Mouse (Mus musculus): ENCODE results near the gene Cda.
"Not testable (repeated sequence)": the region's sequence is repeated elsewhere in the genome, so short reads cannot be mapped to it uniquely, and the experiment has no call there.

The Cda gene

DNA sequence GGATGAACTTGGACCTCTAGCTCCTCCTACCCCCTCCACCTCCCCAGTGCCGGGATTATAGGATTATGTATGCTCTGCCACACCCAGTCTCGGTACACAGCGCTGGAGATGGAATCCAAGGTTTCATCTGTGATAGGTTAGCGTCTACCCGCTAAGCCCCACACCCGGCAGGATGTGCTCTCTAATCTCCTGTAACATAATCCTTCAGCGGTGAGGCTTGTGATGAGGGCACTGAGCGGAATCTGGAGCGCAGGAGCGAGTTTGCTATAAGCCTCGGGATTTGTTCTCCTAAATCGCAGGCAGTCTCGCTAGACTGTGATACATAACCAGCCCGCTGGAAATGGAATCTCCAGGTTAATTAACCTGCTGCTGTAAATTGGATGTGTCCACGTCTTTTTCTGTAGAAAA is 37.5 kb downstream of the Cda start:
- no peak for DNase-seq

DNA sequence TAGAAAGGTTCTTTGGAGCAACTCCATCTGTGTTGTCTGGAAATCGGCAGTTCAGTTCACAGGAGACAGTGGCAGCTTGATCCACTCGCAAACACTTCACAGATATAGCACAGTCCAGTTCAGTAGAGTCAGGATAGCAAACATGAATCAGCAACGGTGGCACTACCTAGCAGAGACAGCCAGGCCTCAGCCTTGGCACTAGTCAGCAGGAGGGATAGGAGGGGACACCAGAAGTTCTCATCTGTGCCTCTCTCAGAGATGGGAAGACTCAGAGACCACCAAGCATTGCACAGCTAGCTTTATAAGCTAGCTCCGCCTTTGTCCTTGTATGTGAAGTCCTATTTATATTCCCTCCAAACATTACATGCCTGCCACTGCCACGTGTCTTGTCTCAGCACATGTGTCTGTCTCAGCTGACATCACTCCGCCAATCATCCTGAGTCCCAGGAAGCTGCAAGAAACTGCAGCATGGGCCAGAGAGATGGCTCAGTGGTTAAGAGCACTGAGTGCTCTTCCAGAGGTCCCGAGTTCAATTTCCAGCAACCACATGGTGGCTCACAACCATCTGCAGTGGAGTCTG is 39.8 kb downstream of the Cda start:
- DNase-seq = no peak

DNA sequence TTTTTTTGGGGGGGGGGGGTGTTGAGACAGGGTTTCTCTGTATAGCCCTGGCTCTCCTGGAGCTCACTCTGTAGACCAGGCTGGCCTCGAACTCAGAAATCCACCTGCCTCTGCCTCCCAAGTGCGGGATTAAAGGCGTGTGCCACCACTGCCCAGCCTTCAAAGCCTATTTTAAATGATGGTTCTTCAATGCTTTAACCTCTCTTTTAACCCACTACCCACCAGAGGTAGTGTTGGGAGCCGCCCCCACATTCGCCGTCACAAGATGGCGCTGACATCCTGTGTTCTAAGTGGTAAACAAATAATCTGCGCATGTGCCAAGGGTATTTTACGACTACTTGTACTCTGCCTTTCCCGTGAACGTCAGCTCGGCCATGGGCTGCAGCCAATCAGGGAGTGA is 40.6 kb downstream of the Cda start:
- not testable (repeated sequence) for DNase-seq

DNA sequence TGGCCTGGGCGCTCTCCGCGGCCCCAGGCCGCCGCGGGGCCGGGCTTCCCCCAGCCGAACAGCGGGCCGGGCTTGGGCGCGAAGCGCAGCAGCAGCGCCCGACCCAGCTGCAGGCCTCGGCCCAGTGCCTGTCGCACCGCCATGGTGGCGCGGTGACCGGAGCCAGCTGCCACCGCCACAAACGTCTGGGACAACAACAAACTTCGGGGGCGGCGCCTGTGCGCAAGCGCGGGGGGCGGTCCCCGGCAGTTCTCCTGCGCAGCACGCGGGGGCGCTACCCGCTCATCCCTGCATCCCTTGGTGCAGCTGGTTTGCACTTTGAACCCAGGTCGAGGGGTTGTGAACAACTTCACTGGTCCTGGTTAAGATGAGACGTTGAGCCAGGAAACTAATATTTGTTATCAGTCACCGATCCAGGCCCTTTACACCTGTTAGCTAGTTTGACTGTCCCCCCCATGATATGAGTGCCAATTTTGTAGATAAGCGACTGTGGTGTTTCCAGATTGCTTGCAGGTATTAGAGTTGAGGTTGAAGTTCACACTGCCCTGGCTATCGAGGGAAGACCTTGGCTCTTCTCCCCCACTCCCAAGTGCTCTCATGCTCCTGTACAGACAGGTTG is 41.6 kb downstream of the Cda start, which contains the start of gene Pink1:
Gene Pink1 (minus strand): TSS at position 231 of the 619 bp plus-strand sequence.
- DNase-seq = peak; percentile 94 to 95

DNA sequence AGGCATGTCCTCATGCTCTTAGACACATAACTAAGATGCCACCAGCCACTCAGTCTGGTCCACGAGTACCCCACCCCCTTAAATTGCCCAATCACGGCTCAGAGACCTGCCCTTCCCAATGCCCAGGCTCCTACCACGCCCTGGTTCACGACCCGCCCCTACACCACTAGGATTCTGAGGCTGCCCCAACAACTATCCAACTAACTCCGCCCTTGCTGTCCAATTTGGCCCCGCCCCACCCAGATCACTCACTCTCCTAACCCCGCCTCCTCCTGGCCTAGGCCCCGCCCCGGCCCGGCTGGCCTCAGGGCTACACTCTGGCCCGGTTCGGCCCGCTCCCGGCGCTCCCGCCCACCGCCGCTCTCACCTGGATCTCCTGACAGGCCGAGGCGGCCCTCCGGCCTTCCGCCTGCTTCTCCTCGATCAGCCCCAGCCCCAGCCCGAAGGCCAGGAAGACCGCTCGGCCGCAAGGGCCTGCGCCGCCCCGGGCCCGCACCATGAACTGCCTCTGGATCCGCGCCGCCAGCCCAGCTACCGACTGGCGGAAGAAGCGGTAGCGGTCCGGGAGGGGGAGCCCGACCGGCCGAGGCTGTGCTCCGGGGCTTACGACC is 42.2 kb downstream of the Cda start:
- DNase-seq = peak; percentile 97 to 98

DNA sequence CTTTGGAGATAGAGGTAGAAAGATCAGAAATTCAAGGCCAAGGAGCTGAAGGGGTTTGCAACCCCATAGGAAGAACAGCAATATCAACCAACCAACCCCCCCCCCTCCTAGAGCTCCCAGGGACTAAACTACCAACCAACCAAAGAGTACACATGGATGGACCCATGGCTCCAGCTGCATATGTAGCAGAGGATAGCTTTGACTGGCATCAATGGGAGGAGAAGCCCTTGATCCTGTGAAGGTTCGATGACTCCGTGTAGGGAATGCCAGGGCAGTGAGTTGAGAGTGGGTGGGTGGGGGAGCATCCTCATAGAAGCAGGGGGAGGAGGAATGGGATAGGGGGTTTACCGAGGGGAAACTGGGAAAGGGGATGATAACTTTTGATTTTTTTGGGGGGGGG is 43.3 kb downstream of the Cda start:
- DNase-seq = no peak

DNA sequence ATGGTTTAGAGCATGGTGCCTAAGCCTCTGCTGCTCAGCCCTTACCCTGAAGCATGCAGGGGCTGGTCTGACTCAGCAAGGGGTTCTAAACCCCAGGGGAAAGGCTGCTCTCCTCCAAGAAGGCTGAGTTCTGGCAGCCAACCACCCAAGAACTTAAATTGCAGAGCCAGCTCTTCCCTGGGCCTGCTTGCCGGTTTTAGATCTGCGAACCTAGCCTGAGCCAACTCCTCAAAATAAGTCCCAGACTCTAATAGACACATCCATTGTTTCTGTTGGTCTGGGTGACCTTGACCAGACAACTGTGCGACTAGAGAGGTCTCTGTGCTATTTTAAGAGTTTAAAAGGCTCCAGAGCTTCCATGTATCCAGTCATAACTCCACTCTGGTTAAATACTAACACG is 44.0 kb downstream of the Cda start:
- DNase-seq = no peak

DNA sequence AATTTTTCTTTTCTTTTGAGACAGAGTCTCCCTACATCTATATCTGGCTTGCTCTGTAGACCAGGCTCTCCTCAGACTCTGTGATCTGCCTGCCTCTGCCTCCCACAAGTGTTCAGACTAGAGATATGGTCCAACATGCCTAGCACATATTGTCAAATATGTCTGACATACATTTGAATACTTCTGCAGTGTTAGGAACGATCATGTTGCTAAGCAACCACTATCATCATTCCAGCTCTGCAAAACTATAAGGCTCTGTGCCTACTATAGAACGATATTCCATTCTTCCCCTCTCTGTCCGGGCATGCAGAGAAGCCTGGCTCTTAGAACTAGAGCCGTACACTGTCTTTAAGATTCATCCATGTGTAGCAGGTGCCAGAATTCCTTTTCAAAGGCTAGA is 45.1 kb downstream of the Cda start:
- DNase-seq = no peak

DNA sequence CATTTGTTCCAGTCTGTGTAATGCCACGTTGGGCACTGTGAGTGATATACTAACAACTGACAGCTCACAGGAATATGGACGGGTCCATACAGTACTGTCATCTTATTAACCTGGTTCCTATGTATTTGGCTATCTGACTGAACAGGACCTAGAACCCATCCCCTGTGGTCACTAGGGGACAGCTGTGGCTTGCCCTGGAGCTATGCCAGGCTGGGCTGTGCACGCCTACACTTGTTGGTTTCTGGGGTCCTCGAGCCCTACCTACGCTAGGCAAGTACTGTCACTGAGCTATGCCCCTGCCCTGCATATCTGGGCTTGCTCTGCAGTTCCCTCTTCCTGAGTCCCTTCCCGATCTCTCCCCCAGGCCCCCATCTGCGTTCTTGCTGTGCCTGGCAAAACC is 46.3 kb downstream of the Cda start:
- DNase-seq = no peak

DNA sequence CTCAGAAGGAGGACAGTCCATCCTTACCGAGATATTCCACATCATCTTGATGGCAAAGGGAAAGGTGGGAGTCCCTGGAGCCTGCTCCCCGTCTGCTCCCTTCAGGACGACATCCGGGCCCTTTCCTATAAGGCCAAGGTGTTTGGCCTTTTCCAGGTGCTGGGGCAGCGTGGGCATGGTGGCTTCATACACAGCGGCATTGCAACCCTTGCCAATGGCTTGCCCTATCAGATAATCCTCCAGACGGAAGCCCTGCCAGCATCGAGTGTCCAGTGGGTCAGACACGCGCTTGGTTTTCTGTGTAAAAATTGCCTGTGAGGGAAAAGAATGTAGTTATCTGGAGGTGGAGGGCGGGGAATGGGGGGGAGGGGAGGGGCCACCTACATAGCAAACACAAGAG is 47.1 kb downstream of the Cda start:
- DNase-seq = no peak

DNA sequence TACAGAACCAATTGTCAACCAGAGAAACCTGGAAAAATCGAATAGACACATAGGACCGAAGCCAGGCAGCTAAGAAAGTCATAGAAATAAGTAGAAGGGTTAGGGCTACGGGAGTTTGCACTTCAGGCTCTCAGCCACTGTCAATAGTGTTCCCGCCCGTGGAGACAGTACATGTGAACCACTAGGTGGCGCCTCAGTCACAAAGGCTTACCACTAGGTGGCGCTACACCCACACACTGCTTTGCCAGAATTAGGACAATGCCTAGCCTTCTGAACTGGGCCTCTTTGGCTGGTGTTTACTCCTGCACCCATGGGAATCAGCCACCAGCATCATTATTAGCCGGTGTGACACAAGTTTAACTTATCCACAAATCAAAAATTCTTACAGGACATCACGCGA is 48.3 kb downstream of the Cda start:
- DNase-seq = peak; percentile 84 to 90

DNA sequence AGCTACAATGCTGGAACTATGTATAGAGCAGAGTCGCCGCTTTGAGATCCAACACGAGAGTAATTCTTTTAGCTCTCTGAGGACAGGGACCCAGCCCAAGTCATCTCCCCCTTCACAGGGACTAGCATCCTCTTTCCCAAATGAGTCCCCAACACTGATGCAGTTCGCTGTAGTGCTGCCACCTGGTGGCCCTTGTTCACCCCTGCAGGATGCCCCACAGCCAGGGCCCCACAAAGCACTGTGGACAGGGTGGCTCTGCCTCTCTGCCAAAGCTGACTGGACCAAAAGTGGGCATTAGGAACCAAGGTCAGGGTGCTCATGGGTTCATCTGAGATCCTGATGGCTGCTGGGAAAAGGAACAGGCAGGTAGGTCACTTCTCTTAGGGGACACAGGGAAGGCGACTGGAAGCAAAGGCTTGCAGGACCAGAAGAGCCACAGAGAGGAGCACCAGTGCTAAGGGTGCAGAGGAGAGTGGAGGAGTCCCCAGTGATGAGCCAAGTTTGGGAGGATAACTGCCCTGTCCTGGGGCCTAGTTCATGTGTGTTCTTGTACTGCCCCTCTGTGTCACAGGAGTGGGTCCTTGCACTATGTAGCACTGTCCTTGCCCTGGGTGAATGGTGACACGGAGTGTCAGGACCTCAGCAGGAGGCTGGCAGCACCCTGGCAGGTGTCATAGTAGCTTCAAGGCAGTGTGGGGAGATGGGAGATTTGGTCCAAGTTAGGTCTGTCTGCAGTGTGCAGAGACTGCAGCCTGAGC is 49.1 kb downstream of the Cda start:
- DNase-seq = peak; percentile 58 to 66

DNA sequence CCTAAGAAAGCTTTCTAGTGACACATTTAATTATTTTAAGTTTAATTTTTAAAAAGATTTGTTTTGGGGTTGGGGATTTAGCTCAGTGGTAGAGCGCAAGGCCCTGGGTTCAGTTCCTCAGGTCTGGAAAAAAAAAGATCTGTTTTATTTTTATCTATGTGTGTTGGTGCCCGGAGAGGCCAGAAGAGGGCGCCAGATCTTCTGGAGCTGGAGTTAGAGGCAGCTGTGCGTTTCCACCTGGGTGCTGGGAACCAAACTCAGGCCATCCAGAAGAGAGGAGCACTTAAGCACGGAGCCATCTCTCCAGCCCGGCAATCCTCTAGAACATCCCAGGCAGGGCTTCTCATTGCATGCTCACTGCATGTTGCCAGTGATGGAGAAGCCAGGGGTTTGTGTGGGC is 51.4 kb downstream of the Cda start:
- DNase-seq = no peak

DNA sequence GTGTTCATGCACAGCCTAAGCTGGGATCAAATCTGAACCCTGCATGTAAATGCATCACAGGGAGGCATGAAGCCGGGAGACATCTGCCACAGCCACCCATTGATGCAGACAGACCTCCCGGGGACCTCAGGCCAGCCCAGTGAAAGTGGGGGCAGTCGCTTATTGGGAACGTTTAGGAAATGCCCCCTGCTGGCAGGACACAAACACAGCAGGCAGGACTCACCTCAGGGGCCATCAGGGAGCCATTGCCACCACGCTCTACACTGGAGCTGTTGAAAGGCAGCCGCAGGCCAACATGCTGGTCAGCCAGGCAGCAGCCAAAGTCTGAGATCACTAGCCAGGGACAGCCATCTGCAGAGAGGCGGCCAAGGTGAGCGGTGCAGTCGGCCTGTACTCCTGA is 52.0 kb downstream of the Cda start:
- peak in 1 of 2 experiments; percentile 44 for DNase-seq

DNA sequence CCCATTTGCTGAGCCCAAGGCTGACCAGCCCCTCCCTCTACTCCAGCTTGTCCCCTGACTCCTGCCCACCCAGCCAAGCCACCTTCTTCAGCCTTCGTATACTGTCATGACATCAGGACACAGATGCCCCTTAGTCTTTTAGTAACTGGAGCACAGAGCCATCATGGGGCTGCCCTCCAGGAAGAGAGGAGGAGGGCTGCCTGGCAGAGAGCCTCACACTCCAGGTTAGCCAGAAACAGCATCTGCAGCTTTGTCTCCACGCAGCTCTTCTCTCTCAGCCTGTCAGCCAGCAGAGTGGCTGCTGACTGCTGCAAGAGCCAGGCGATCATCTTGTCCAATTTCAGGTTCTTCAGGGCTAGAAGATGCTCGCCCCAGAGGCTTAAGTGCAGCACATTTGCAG is 54.0 kb downstream of the Cda start:
- no peak for DNase-seq

DNA sequence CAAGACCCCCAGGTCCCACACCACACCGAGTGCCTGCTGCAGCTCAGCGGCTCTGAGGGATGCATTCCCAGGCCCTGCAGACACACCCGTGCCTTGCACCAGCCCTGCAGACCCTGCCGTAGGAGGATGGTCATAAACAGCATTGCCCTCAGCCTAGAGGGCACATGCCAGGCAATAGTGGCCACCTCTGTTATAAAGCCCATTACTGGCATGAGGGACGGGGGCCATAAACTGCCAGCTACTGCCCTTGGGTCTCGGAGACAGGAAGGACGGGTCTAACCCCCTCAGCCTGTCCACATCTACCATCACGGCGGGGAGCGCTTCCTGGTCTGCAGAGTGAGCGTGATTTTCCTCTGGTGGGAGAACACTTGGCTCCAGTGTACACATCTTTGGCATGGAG is 54.8 kb downstream of the Cda start:
- no peak for DNase-seq

DNA sequence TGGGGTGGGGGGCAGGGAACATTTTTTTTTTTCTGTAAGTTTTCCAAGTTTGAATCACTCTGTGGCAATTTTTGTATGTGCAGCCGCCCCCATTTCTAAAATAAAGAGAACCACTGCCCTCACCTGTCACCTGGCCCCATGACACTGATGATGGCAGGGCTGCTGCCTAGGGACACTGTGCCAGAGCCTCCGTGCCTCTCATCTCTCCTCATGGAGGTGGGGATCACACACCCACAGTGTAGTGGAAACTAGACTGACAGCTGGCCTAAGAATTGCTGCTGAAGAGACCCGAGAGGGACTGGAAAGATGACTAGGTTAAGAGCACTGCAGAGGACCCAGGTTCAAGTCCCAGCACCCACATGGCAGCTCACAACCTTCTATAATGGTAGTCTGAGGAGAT is 55.7 kb downstream of the Cda start:
- DNase-seq = no peak

DNA sequence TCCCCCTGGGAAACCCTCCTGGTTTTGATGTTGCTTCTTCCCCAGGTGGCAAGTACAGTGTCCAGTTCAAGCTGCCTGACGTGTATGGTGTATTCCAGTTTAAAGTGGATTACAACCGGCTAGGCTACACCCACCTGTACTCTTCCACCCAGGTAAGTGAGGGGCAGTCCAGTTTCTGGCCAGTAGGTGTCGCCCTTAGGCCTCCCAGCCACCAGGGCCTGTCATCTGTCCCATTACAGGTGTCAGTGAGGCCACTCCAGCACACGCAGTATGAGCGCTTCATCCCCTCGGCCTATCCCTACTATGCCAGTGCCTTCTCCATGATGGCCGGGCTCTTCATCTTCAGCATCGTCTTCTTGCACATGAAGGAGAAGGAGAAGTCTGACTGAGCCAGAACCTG is 56.2 kb downstream of the Cda start:
- peak in 1 of 2 experiments; percentile 66 for DNase-seq

DNA sequence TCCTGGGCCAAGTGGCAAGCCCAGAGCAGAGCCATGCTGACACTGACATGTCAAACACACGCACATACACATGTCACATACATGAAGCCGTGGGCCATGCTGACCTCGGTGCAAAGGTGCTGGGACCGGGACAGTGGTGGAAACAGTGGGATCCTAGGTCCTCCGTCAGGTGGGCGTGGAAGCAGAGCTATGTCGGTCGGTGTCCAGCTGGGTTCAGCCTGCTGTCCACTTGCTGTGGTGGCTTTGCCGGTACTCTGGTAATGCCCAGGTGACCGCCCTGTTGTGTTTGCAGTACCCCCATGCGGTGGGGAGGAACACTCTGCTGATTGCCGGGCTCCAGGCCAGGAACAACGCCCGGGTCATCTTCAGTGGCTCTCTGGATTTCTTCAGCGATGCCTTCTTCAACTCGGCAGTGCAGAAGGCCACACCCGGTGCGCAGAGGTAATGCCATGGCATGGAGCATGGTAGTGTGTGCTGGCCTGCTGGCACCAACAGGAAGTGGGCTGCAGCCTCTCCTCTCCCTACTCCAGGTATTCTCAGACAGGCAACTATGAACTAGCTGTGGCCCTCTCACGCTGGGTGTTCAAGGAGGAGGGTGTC is 57.4 kb downstream of the Cda start:
- no peak for DNase-seq

DNA sequence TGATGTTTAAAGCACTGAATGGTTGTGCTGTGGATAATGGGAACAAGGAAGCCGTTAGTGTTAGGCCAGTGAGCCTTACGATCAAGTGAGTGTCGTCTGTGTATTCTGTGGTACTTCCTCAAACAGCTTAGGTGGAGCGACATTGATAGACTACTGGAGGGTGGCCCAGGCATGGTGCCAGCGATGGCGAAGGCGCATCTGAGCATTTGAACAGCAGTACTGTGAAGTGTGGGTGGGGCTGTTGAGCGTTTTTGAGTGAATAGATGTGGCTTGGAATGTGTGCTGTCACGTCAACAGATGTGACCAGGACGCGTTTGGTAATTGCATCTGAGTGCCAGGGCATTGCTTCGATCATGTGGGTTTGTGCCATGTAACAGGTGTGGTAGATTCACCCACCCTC is 60.1 kb downstream of the Cda start:
- DNase-seq = no peak

DNA sequence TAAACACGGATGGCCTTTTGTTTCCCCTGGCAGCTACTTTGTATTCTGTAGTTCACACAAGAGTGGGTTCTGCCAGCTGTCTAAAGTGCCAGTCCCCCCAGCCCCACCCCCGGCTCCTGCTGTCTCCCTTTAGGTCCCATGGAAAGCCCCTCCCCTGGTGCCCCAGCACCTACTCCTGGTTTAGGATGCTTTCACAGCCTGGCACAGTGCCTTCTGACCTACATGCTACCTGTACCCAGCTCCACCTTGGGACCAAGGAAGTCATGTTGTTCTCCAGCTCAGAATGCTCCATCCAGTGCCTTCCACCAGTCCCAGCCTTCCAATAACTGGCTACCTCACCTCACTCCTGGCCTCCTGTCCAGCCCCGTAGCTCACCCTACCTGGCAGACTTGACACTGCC is 60.8 kb downstream of the Cda start:
- no peak for DNase-seq

DNA sequence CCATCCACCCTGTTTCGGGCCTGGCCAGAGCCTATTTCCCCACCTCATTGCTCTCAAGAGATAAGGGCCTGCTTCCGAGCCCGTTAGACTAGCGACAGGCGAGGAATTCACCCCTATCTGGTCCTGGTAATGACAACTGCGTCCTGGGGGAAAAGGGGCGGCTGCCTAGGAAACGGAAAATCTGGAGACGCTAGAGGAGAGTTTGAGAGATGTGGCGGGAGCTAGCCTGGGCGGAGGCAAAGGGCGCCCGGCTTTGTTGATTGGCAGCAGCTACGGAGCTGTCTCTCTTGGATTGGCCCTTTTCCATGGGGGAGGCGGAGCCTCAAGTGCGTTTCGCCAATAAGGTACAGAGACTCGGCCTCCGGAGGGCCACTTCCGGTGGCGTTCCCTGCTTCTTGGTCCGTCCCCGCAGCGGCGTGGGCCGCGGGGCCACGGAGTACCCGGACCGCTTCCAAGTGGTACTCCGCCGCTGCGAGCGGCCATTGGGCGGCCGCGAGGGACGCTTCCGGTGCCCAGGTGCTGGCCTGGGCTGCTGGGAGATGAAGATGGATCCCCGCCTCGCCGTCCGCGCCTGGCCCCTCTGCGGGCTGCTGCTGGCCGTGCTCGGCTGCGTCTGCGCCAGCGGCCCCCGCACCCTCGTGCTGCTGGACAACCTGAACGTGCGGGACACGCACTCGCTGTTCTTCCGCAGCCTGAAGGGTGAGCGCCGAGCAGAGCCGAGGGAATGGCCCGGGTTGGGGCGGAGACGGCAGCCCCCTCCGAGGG is 63.3 kb downstream of the Cda start, which contains the start of gene Ddost:
Gene Ddost (plus strand): TSS at position 391 of the 765 bp plus-strand sequence.
- peak; percentile 98 to 99 for DNase-seq

DNA sequence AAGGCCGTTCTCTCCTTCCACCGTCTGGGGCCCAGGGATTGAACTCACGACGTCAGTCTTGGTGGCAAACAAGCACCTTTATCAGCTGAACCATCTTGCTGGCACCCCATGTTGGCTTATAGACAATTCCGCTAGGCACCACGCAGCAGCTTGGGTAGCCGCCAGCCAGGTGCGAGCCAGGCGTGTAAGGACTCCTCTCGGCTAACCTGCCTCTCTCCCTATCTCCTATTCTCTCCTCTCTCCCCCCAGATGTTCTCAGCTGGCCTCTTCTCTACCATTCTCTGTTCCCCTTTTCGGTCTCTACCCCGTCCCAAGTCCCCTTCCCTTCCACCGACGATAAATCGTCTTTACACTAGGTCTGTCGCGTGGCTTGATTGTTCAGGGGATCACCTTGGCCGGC is 64.0 kb downstream of the Cda start:
- DNase-seq = no peak

Measured in lung, postnatal 4 days (tissue).